Mouse (Mus musculus) stomach, embryonic 14.5 days (tissue): ENCODE data around the gene Chchd6. TPM values are rescaled to one million over a fixed set of nuclear protein-coding genes. Genes with fewer than 3 reads are reported as not detected.

ENCODE experiments used
- ATAC-seq: fragments of 200-750 bp; cut with Nextera tagmentation; 2 replicates; pipeline ENCODE4 v1.8.0; 2017; ENCODE audit warnings: low read depth, moderate TSS enrichment; ENCODE audit not compliant: insufficient number of reproducible peaks, insufficient read depth, low FRiP score
- H3K27ac ChIP-seq: fragments of 300-500 bp; sonication (generic); 2 replicates; pipeline ENCODE4 v1.5.1; 2014; ENCODE audit warnings: mild to moderate bottlenecking, low read length, moderate library complexity, mixed read lengths
- H3K27me3 ChIP-seq: fragments of 300-500 bp; sonication (generic); 2 replicates; pipeline ENCODE4 v1.6.1; 2014; ENCODE audit warnings: low read length, control low read depth, mixed read lengths; ENCODE audit not compliant: control insufficient read depth, insufficient read depth
- H3K36me3 ChIP-seq: fragments of 300-500 bp; sonication (generic); 2 replicates; pipeline ENCODE4 v1.6.1; 2014; ENCODE audit warnings: mild to moderate bottlenecking, control low read depth, low read length, moderate library complexity, mixed read lengths; ENCODE audit not compliant: control insufficient read depth, insufficient read depth
- H3K4me1 ChIP-seq: fragments of 300-500 bp; sonication (generic); 2 replicates; pipeline ENCODE4 v1.6.1; 2014; ENCODE audit warnings: low read length, control low read depth, mixed read lengths; ENCODE audit not compliant: control insufficient read depth, insufficient read depth
- H3K4me2 ChIP-seq: fragments of 300-500 bp; sonication (generic); replicated peaks from 2 replicates; pipeline ENCODE4 v1.6.1; 2014; ENCODE audit warnings: low read depth, low read length, control low read depth
- H3K4me3 ChIP-seq: fragments of 300-500 bp; sonication (generic); 2 replicates; pipeline ENCODE4 v1.5.1; 2014; ENCODE audit warnings: low read depth, low read length, control low read depth
- H3K9ac ChIP-seq: fragments of 300-500 bp; sonication (generic); replicated peaks from 2 replicates; pipeline ENCODE4 v1.6.1; 2014; ENCODE audit warnings: low read depth, mild to moderate bottlenecking, control low read depth, low read length, moderate library complexity, mixed read lengths
- H3K9me3 ChIP-seq: fragments of 300-500 bp; sonication (generic); 2 replicates; pipeline ENCODE4 v1.6.1; 2016; ENCODE audit warnings: low read depth, low read length, control low read depth; ENCODE audit not compliant: control insufficient read depth
- WGBS: fragments of 180-500 bp; shearing (Covaris S2); extraction: QIAGEN DNeasy Blood & Tissue Kit; methylation state at CpG from one replicate; pipeline ENCODE4 v1.1.7; 2014; 5-methylcytosine and 5-hydroxymethylcytosine counted together
- polyA plus RNA-seq: library from polyadenylated mRNA; unstranded; fragments of >200 nt; fragmentation: Nextera tagmentation; extraction: Ambion mirVana; gene quantifications from 2 replicates; pipeline ENCODE4 v1.2.1, GENCODE M21; 2014

Chchd6 gene
- polyA plus RNA-seq, 1 experiment from 2014 or later: 62.0 TPM

GRCm38 (mm10) chr6:89486055-89486454 lies 109.4 kb downstream of the Chchd6 start:
- no peaks in the 10 kb centered on the region for H3K27me3 ChIP-seq
- no peaks in the 10 kb centered on the region for H3K9me3 ChIP-seq
- H3K27ac ChIP-seq: no peak overlapping the region
- H3K4me2 ChIP-seq: no peak overlapping the region
- H3K36me3 ChIP-seq: no peaks in the 10 kb centered on the region
- WGBS: 59% methylated on average over 4 of the region's 4 CpGs
- no peak overlapping the region for H3K9ac ChIP-seq
- ATAC-seq: no peak
- no peaks in the 10 kb centered on the region for H3K4me1 ChIP-seq
- H3K4me3 ChIP-seq: no peak overlapping the region

GRCm38 (mm10) chr6:89481192-89481591 lies 114.3 kb downstream of the Chchd6 start:
- no peaks in the 10 kb centered on the region for H3K9me3 ChIP-seq
- no peak overlapping the region for H3K27ac ChIP-seq
- no peaks in the 10 kb centered on the region for H3K4me1 ChIP-seq
- H3K4me2 ChIP-seq: no peak overlapping the region
- H3K27me3 ChIP-seq: no peaks in the 10 kb centered on the region
- no peak overlapping the region for H3K4me3 ChIP-seq
- H3K36me3 ChIP-seq: no peaks in the 10 kb centered on the region
- no peak for ATAC-seq
- H3K9ac ChIP-seq: no peak overlapping the region
- 79% methylated on average over 4 of the region's 4 CpGs for WGBS

GRCm38 (mm10) chr6:89467908-89468307 lies 127.5 kb downstream of the Chchd6 start:
- no peak overlapping the region for H3K9ac ChIP-seq
- H3K36me3 ChIP-seq: no peaks in the 10 kb centered on the region
- no peak for ATAC-seq
- H3K4me2 ChIP-seq: no peak overlapping the region
- H3K4me1 ChIP-seq: no peaks in the 10 kb centered on the region
- no peaks in the 10 kb centered on the region for H3K27me3 ChIP-seq
- H3K4me3 ChIP-seq: no peak overlapping the region
- no peak overlapping the region for H3K27ac ChIP-seq
- H3K9me3 ChIP-seq: no peaks in the 10 kb centered on the region

- Histone ChIP-seq H3K4me3 (no peak overlapping the region), H3K9ac (no peak overlapping the region), H3K36me3 (no peaks in the 10 kb centered on the region), H3K27ac (no peak overlapping the region), H3K4me2 (no peak overlapping the region), H3K9me3 (no peaks in the 10 kb centered on the region), H3K4me1 (0 out of 2 replicates have a peak, but pooled peaks cover 2% of the 10 kb centered on the region), H3K27me3 (no peaks in the 10 kb centered on the region)
- WGBS: 80% methylated on average over 9 of the region's 9 CpGs
- ATAC-seq: no peak
Observed at GRCm38 (mm10) chr6:89467290-89467689, 128.2 kb downstream of the Chchd6 start.

GRCm38 (mm10) chr6:89466875-89467274 lies 128.6 kb downstream of the Chchd6 start:
- Histone ChIP-seq H3K27me3 (no peaks in the 10 kb centered on the region), H3K9me3 (no peaks in the 10 kb centered on the region), H3K4me1 (0 out of 2 replicates have a peak, but pooled peaks cover 5% of the 10 kb centered on the region), H3K4me3 (no peak overlapping the region), H3K4me2 (no peak overlapping the region), H3K27ac (no peak overlapping the region), H3K9ac (no peak overlapping the region), H3K36me3 (no peaks in the 10 kb centered on the region)
- ATAC-seq: no peak
- WGBS: 79% methylated on average over 3 of the region's 3 CpGs

GRCm38 (mm10) chr6:89466053-89466708 lies 129.3 kb downstream of the Chchd6 start:
- 77% methylated on average over 12 of the region's 12 CpGs for WGBS
- H3K4me2 ChIP-seq: no peak overlapping the region

GRCm38 (mm10) chr6:89462223-89462760 lies 133.2 kb downstream of the Chchd6 start:
- H3K4me2 ChIP-seq: no peak overlapping the region
- H3K27ac ChIP-seq: no peak overlapping the region
- H3K36me3 ChIP-seq: no peaks in the 10 kb centered on the region
- no peak overlapping the region for H3K4me3 ChIP-seq
- WGBS: 79% methylated on average over 2 of the region's 2 CpGs
- ATAC-seq: no peak
- H3K4me1 ChIP-seq: 0 out of 2 replicates have a peak, but pooled peaks cover 8% of the 10 kb centered on the region
- no peaks in the 10 kb centered on the region for H3K9me3 ChIP-seq
- H3K9ac ChIP-seq: no peak overlapping the region
- H3K27me3 ChIP-seq: no peaks in the 10 kb centered on the region

More at GRCm38 (mm10) chr6:89466053-89466708, 129.3 kb downstream of the Chchd6 start:
- ATAC-seq: no peak
- Histone ChIP-seq H3K9me3 (no peaks in the 10 kb centered on the region), H3K4me3 (no peak overlapping the region), H3K4me1 (0 out of 2 replicates have a peak, but pooled peaks cover 8% of the 10 kb centered on the region), H3K27me3 (no peaks in the 10 kb centered on the region), H3K27ac (no peak overlapping the region), H3K9ac (no peak overlapping the region), H3K36me3 (no peaks in the 10 kb centered on the region)

- no peak for ATAC-seq
- Histone ChIP-seq H3K4me2 (no peak overlapping the region), H3K9me3 (no peaks in the 10 kb centered on the region), H3K4me3 (no peak overlapping the region), H3K36me3 (no peaks in the 10 kb centered on the region), H3K27me3 (no peaks in the 10 kb centered on the region), H3K9ac (no peak overlapping the region), H3K27ac (0 out of 2 replicates have a peak overlapping the region, but pooled peaks have one; percentile 15), H3K4me1 (0 out of 2 replicates have a peak, but pooled peaks cover 8% of the 10 kb centered on the region)
- 52% methylated on average over 9 of the region's 9 CpGs for WGBS
Observed at GRCm38 (mm10) chr6:89461250-89462222, 133.9 kb downstream of the Chchd6 start.
